Mouse (Mus musculus) testis, adult 2 months (tissue): Measurements from ENCODE around the gene Vmn1r11. TPM values are rescaled to one million over a fixed set of nuclear protein-coding genes. Genes with fewer than 3 reads are reported as not detected.

Experiments used
- H3K27ac ChIP-seq: fragments of 200-500 bp; 2 replicates; pipeline ENCODE4 v1.5.1; 2012; ENCODE audit warnings: low read depth, low read length; ENCODE audit not compliant: control insufficient read depth, insufficient read depth
- H3K27me3 ChIP-seq: fragments of 200-500 bp; 2 replicates; pipeline ENCODE4 v1.6.1; 2012; ENCODE audit warnings: mild to moderate bottlenecking, low read length, moderate library complexity; ENCODE audit not compliant: control insufficient read depth, insufficient read depth
- H3K36me3 ChIP-seq: fragments of 200-500 bp; 2 replicates; pipeline ENCODE4 v1.6.1; 2012; ENCODE audit warnings: mild to moderate bottlenecking, low read length; ENCODE audit not compliant: control insufficient read depth, insufficient read depth
- H3K4me1 ChIP-seq: fragments of 200-500 bp; 2 replicates; pipeline ENCODE4 v1.6.1; 2012; ENCODE audit warnings: low read length; ENCODE audit not compliant: control insufficient read depth, insufficient read depth
- H3K4me3 ChIP-seq: fragments of 200-500 bp; 2 replicates; pipeline ENCODE4 v1.5.1; 2012; ENCODE audit warnings: low read depth, mild to moderate bottlenecking, low read length, moderate library complexity, mixed read lengths; ENCODE audit not compliant: control insufficient read depth
- CTCF ChIP-seq: fragments of 200-500 bp; IDR thresholded peaks from 2 replicates; pipeline ENCODE4 v1.5.1; 2012; ENCODE audit warnings: low read depth, mild to moderate bottlenecking, inconsistent platforms, low read length, moderate library complexity; ENCODE audit not compliant: control insufficient read depth, insufficient read depth, insufficient replicate concordance
- POLR2A ChIP-seq: fragments of 200-500 bp; IDR thresholded peaks from 2 replicates; pipeline ENCODE4 v1.6.1; 2012; ENCODE audit warnings: low read depth, mild to moderate bottlenecking, inconsistent platforms, low read length, moderate library complexity; ENCODE audit not compliant: control insufficient read depth
- polyA plus RNA-seq: library from polyadenylated mRNA; depleted of rRNA; stranded (reverse); fragments of >200 nt; gene quantifications from 2 replicates; pipeline ENCODE4 v1.2.3, GENCODE M21; 2012; rRNA removed

Vmn1r11 gene
- not detected in 2 replicates for polyA plus RNA-seq

DNA sequence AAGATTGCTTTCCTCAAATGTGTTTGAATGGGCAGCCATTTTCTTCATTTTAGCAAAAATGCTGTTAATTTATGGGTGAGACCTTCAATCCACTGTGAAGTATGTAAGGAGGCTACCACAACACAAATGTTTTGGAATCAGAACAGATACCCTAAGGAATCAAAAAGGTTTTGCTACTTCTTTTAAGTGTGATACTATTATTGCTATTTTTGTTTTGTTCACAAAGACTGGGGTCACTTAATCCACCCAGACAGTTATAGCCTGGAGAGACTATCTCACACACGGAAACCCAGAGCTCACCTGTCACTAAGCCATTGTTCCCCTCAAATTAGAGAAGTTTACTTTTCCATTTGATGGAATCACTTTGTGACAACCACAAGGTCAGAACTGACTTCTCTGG lies at the start of gene Vmn1r11:
Vmn1r11 (plus strand) TSS at position 301 of the 400 bp plus-strand sequence.
- Histone ChIP-seq H3K36me3 (no peaks in the 10 kb centered on the region), H3K4me3 (no peak within 1 kb of the TSS), H3K27ac (no peak within 1 kb of the TSS), H3K27me3 (no peaks in the 10 kb centered on the region), H3K4me1 (no peaks in the 10 kb centered on the region)
- TF ChIP-seq CTCF = no peak

DNA sequence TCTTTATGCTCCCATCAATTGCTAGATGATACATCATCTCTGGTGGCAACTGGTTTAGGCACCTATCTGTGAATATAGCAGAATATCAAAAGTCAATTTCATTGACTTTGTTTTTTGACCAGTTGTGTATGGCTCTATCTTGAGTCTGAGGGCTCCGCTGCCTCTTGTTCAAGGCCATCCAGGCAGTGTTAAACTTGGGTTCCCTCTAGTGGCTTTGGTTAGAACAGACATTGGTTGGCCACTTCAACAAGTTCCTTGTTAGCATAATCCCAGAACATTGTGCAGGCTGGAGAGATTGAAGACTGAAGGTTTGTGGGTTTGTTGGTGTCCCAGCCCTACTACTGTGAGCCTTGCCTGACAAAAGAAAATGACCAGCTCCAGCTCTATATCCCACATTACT lies 26.9 kb upstream of the Vmn1r11 start:
- no peaks in the 10 kb centered on the region for H3K27me3 ChIP-seq
- H3K27ac ChIP-seq = no peak overlapping the region
- no peaks in the 10 kb centered on the region for H3K36me3 ChIP-seq
- H3K4me1 ChIP-seq = no peaks in the 10 kb centered on the region
- TF ChIP-seq POLR2A = no peak
- TF ChIP-seq CTCF = no peak
- no peak overlapping the region for H3K4me3 ChIP-seq

DNA sequence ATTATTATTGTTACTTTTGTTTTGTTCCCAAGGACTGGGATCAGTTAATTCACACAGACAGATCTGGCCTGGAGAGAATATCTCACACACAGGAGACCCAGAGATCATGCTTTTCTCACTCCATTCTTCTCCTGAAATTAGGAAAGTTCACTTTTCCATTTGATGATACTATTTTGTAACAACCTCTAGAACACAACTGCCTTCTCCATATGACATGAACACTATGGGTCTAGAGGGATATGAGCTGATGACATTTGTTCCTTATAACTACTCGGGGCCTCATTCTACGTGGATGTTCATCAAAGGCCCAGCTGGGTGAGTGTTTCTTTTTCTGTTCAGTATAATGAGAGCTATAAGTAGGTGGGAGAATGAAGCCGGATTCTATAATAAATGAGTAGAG lies 24.1 kb upstream of the Vmn1r11 start, which contains the start of gene Vmn1r10:
Vmn1r10 (plus strand) TSS at position 301 of the 400 bp plus-strand sequence.
- H3K36me3 ChIP-seq = no peaks in the 10 kb centered on the region
- TF ChIP-seq POLR2A (no peak), CTCF (no peak)
- no peak within 1 kb of the TSS for H3K4me3 ChIP-seq
- H3K4me1 ChIP-seq = no peaks in the 10 kb centered on the region
- H3K27me3 ChIP-seq = no peaks in the 10 kb centered on the region
- no peak within 1 kb of the TSS for H3K27ac ChIP-seq

DNA sequence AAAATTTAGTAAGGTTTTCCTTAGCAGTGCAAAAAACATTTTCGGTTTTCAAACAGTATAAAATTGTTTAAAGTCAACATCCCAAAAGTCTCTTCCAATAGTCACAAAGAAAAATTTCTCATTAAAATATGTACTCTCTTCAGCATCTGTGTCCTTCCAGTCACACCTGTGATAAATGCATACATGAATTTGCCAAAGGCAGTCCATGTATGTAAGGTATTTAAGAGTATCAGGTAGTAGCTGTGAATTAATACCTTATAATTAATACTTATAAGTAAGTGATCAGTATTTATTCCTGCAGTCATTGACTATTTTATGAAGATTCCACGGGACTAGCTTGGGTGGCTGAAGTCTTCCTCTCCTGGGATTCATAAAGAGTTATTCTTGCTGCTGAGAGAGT lies 23.4 kb downstream of the Vmn1r11 start, which contains the start of gene Vmn1r12:
Vmn1r12 (plus strand) TSS at position 301 of the 400 bp plus-strand sequence.
- H3K4me1 ChIP-seq = no peaks in the 10 kb centered on the region
- no peaks in the 10 kb centered on the region for H3K36me3 ChIP-seq
- no peak within 1 kb of the TSS for H3K4me3 ChIP-seq
- TF ChIP-seq CTCF (no peak), POLR2A (no peak)
- H3K27me3 ChIP-seq = no peaks in the 10 kb centered on the region
- no peak within 1 kb of the TSS for H3K27ac ChIP-seq

Other genes with a start within 250 kb of the Vmn1r11 start
- 4.8 and 7.4 TPM in 2 replicates for gene Nt5c3, start 209.5 kb upstream of the Vmn1r11 start, polyA plus RNA-seq
- 0.75 and 0.90 TPM in 2 replicates for gene Vmn1r4, start 209.4 kb upstream of the Vmn1r11 start, polyA plus RNA-seq
- 0.10 TPM in 1 of 2 replicates, not detected in the other for gene Vmn1r5, start 163.2 kb upstream of the Vmn1r11 start, polyA plus RNA-seq
- 0.01 and 0.04 TPM in 2 replicates for gene Vmn1r6, start 136.2 kb upstream of the Vmn1r11 start, polyA plus RNA-seq
- gene Vmn1r7, start 108.1 kb upstream of the Vmn1r11 start, polyA plus RNA-seq = not detected in 2 replicates
- not detected in 2 replicates for gene Vmn1r8, start 101.2 kb upstream of the Vmn1r11 start, polyA plus RNA-seq
- gene Vmn1r9, start 66.7 kb upstream of the Vmn1r11 start, polyA plus RNA-seq = not detected in 2 replicates
- not detected in 2 replicates for gene Vmn1r10, start 24.0 kb upstream of the Vmn1r11 start, polyA plus RNA-seq
- gene Vmn1r12, start 23.5 kb downstream of the Vmn1r11 start, polyA plus RNA-seq = not detected in 2 replicates
- not detected in 2 replicates for gene Vmn1r13, start 69.8 kb downstream of the Vmn1r11 start, polyA plus RNA-seq
- gene Vmn1r14, start 98.2 kb downstream of the Vmn1r11 start, polyA plus RNA-seq = 0.01 TPM in 1 of 2 replicates, not detected in the other
- not detected in 2 replicates for gene Vmn1r15, start 124.5 kb downstream of the Vmn1r11 start, polyA plus RNA-seq
- gene Vmn1r16, start 196.0 kb downstream of the Vmn1r11 start, polyA plus RNA-seq = not detected in 2 replicates
- gene Vmn1r17, start 230.3 kb downstream of the Vmn1r11 start, polyA plus RNA-seq = not detected in 2 replicates